Mouse (Mus musculus) stomach, postnatal 0 days (tissue): ENCODE measurements around the gene Tspan11. TPM values are rescaled to one million over a fixed set of nuclear protein-coding genes. Genes with fewer than 3 reads are reported as not detected.

ENCODE experiments used
- ATAC-seq: fragments of 200-750 bp; cut with Nextera tagmentation; 2 replicates; pipeline ENCODE4 v1.8.0; 2017; ENCODE audit not compliant: low FRiP score, low TSS enrichment
- DNase-seq: peaks from one replicate; pipeline ENCODE4 v3.0.0-alpha.2; 2016; ENCODE audit warnings: low spot score
- H3K27ac ChIP-seq: fragments of 300-500 bp; sonication (generic); replicated peaks from 2 replicates; pipeline ENCODE4 v1.5.1; 2014; ENCODE audit warnings: mild to moderate bottlenecking, control low read depth
- H3K27me3 ChIP-seq: fragments of 300-500 bp; sonication (generic); 2 replicates; pipeline ENCODE4 v1.6.1; 2014; ENCODE audit warnings: low read length; ENCODE audit not compliant: control insufficient read depth, insufficient read depth
- H3K36me3 ChIP-seq: fragments of 300-500 bp; sonication (generic); 2 replicates; pipeline ENCODE4 v1.6.1; 2014; ENCODE audit warnings: low read length, mixed read lengths; ENCODE audit not compliant: control insufficient read depth, insufficient read depth
- H3K4me1 ChIP-seq: fragments of 300-500 bp; sonication (generic); replicated peaks from 2 replicates; pipeline ENCODE4 v1.6.1; 2014; ENCODE audit warnings: antibody characterized with exemption; ENCODE audit not compliant: control insufficient read depth, insufficient read depth
- H3K4me2 ChIP-seq: fragments of 300-500 bp; sonication (generic); replicated peaks from 2 replicates; pipeline ENCODE4 v1.6.1; 2014; ENCODE audit warnings: low read depth, mild to moderate bottlenecking, control low read depth, moderate library complexity
- H3K4me3 ChIP-seq: fragments of 300-500 bp; sonication (generic); 2 replicates; pipeline ENCODE4 v1.5.1; 2014; ENCODE audit warnings: low read depth, low read length, control low read depth
- H3K9ac ChIP-seq: fragments of 300-500 bp; sonication (generic); 2 replicates; pipeline ENCODE4 v1.6.1; 2014; ENCODE audit warnings: mild to moderate bottlenecking, low read length, control low read depth, mixed read lengths
- H3K9me3 ChIP-seq: fragments of 300-500 bp; sonication (generic); 2 replicates; pipeline ENCODE4 v1.6.1; 2016; ENCODE audit warnings: low read length; ENCODE audit not compliant: control insufficient read depth
- CTCF ChIP-seq: IDR thresholded peaks from 2 replicates; pipeline ENCODE4 v1.5.1; 2016; ENCODE audit warnings: antibody characterized with exemption, low read depth, mild to moderate bottlenecking, moderate library complexity
- EP300 ChIP-seq: optimal IDR thresholded peaks from 2 replicates; pipeline ENCODE3; 2016; ENCODE audit warnings: antibody characterized with exemption
- WGBS: fragments of 180-500 bp; shearing (Covaris S2); extraction: QIAGEN DNeasy Blood & Tissue Kit; methylation state at CpG from one replicate; pipeline ENCODE4 v1.1.7; 2014; 5-methylcytosine and 5-hydroxymethylcytosine counted together
- polyA plus RNA-seq: library from polyadenylated mRNA; unstranded; fragments of >200 nt; fragmentation: Nextera tagmentation; extraction: Ambion mirVana; gene quantifications from 2 replicates; pipeline ENCODE4 v1.2.1, GENCODE M21; 2015

The Tspan11 gene
- polyA plus RNA-seq, 1 experiment from 2014 or later: 2.4 TPM

- Histone ChIP-seq H3K4me2 (no peak overlapping the region), H3K27ac (no peak overlapping the region), H3K36me3 (no peaks in the 10 kb centered on the region), H3K9ac (no peak overlapping the region), H3K27me3 (no peaks in the 10 kb centered on the region), H3K4me3 (no peak overlapping the region), H3K9me3 (no peaks in the 10 kb centered on the region), H3K4me1 (no peaks in the 10 kb centered on the region)
- ATAC-seq (no peak), DNase-seq (no peak)
- 63% methylated on average over 9 of the region's 9 CpGs for WGBS
- TF ChIP-seq CTCF (no peak), EP300 (no peak)
Measured at GRCm38 (mm10) chr6:127861951-127862350, 25.4 kb upstream of the Tspan11 start.

DNA sequence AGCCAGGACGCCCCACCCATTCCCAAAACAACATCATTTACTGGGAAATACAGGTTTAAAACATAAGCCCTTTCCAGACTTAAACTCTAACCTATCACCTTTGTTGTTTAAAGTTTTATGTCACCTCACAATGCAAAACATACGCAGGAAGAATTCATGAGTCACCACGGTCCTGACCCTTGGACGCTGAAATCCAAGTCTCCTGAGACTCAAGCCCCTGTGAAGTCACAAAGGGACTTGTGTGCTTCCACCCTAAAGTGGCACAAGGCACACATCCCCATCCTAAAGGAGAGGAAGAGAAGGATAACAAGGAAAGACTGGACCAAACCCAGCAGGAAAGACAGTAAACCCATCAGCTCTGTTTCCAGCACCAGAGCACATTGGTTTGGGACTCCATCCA, 22.0 kb upstream of the Tspan11 start:
- Histone ChIP-seq H3K4me2 (no peak overlapping the region), H3K27ac (no peak overlapping the region), H3K27me3 (no peaks in the 10 kb centered on the region), H3K9ac (no peak overlapping the region), H3K9me3 (no peaks in the 10 kb centered on the region), H3K36me3 (no peaks in the 10 kb centered on the region), H3K4me1 (no peaks in the 10 kb centered on the region), H3K4me3 (no peak overlapping the region)
- no peak for TF ChIP-seq EP300
- ATAC-seq (no peak), DNase-seq (no peak)
- 57% methylated on average over 4 of the region's 4 CpGs for WGBS

DNA sequence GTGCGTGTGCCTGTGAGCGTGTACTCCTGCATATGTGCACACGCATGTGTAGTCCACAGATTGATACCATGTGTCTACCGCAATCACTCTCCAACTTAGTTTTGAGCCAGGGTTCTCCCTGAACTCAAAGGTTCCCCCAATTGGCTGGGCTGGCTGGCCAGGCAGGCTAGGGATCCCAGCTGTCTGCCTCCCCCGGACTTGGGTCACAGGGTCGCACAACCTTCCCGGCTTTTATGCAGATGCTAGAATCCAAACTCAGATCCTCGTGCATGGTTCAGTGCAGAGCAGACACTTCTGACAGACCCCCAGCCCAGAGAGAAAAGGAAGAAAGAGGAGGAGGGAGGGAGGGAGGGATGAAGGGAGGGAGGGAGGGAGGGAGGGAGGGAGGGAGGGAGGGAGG, 18.8 kb upstream of the Tspan11 start:
- Histone ChIP-seq H3K4me1 (no peaks in the 10 kb centered on the region), H3K9ac (no peak overlapping the region), H3K27ac (no peak overlapping the region), H3K27me3 (no peaks in the 10 kb centered on the region), H3K4me2 (no peak overlapping the region), H3K9me3 (no peaks in the 10 kb centered on the region), H3K4me3 (no peak overlapping the region), H3K36me3 (no peaks in the 10 kb centered on the region)
- ATAC-seq: no peak
- TF ChIP-seq EP300 (no peak), CTCF (no peak)
- no peak for DNase-seq
- WGBS: 66% methylated on average over 8 of the region's 8 CpGs

DNA sequence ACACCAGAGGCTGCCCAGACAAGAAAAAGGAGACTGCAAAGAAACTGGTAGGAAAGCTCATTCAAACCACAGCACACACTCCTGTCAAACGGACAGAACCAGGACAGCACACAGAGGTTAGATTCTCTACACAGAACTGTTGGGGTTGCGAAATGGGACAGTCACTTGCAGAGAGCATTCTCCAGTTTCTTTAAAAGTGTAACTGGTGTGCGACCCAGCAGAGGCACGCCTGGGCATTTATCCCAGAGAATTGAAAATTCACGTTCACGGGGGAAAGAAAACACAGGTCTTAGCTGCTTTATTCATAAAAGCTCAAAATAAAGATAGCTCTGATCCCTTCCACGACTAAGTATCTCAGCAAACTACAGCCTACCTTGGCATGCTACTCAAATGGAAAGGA, 18.3 kb upstream of the Tspan11 start:
- no peaks in the 10 kb centered on the region for H3K27me3 ChIP-seq
- TF ChIP-seq CTCF: no peak
- TF ChIP-seq EP300: no peak
- H3K9ac ChIP-seq: no peak overlapping the region
- no peak overlapping the region for H3K27ac ChIP-seq
- H3K4me3 ChIP-seq: no peak overlapping the region
- H3K4me2 ChIP-seq: no peak overlapping the region
- no peaks in the 10 kb centered on the region for H3K36me3 ChIP-seq
- H3K9me3 ChIP-seq: no peaks in the 10 kb centered on the region
- DNase-seq (no peak), ATAC-seq (no peak)
- WGBS: 53% methylated on average over 7 of the region's 7 CpGs
- no peaks in the 10 kb centered on the region for H3K4me1 ChIP-seq

DNA sequence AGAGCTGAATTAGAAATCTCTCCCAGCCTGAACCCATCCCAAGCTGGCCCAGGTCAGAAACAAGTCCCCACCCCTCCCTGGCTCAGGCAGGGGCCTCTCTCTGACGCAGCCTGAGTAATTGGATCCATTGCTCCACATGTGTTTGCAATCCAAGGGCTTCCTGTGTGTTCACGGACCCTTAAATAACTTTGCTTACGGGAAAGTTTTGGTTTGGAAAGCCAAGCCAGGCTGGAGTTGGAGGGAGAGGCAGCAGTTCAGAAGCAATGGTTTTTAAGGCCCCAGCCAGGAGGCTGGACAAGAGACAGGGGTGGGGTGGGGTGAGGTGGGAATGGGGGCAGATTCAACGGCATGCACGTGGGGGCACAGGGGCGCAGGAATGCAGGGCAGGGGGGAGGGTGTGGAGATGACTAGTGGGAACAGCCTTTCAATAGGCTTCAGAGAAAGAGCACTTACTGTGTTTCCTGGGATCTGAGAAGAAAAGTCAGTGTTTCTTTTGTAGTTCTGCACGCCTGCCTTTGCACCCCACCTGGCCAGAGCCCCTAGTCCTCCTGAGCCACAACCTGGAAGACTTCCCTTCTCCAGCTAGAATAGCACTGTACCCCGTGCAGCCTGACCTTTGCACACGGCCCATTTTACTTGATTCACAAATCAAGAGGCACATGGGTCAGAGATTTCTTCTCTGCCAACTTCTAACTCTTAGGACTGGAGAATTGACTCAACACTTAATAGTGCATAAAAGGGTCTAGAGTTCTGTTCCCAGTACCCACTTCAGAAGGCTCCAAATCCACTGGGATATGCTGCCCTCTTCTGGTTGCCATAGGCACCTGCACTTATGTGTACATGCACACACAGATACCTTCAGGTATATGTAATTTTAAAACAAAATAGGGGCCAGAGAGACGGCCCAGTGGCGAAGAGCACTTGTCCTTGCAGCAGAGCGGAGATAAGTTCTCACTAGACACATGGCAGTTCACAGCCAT, 16.8 kb upstream of the Tspan11 start:
- Histone ChIP-seq H3K9me3 (no peaks in the 10 kb centered on the region), H3K4me3 (no peak overlapping the region), H3K27ac (peak overlapping the region; percentile 35; the same call in 1 of the 2 replicates), H3K4me2 (no peak overlapping the region), H3K27me3 (no peaks in the 10 kb centered on the region), H3K9ac (no peak overlapping the region), H3K4me1 (no peaks in the 10 kb centered on the region), H3K36me3 (no peaks in the 10 kb centered on the region)
- DNase-seq: peak; percentile 31
- WGBS: 49% methylated on average over 12 of the region's 12 CpGs
- peak; percentile 40; the same call in 1 of the 2 replicates for ATAC-seq
- TF ChIP-seq CTCF (peak; percentile 14; the same call in 1 of the 2 replicates), EP300 (no peak)

GRCm38 (mm10) chr6:127871436-127871835, 16.0 kb upstream of the Tspan11 start:
- H3K27ac ChIP-seq: no peak overlapping the region
- TF ChIP-seq CTCF: no peak
- TF ChIP-seq EP300: no peak
- WGBS: 80% methylated on average over 6 of the region's 6 CpGs
- H3K4me1 ChIP-seq: no peaks in the 10 kb centered on the region
- H3K4me2 ChIP-seq: no peak overlapping the region
- ATAC-seq (no peak), DNase-seq (no peak)
- no peaks in the 10 kb centered on the region for H3K9me3 ChIP-seq
- no peaks in the 10 kb centered on the region for H3K36me3 ChIP-seq
- no peak overlapping the region for H3K9ac ChIP-seq
- no peaks in the 10 kb centered on the region for H3K27me3 ChIP-seq
- H3K4me3 ChIP-seq: no peak overlapping the region
